Mouse (Mus musculus) lung, postnatal 14 days (tissue): ENCODE measurements around the gene Rgma.

Experiments
- DNase-seq: peaks from one replicate; pipeline ENCODE4 v3.0.0; 2021

The Rgma gene

GRCm38 (mm10) chr7:73402671-73403070 is 27.4 kb downstream of the Rgma start:
- no peak for DNase-seq

GRCm38 (mm10) chr7:73403538-73403937 is 28.2 kb downstream of the Rgma start:
- DNase-seq: no peak

GRCm38 (mm10) chr7:73405550-73405949 is 30.2 kb downstream of the Rgma start:
- DNase-seq: no peak

- DNase-seq: no peak
These were observed 36.2 kb downstream of the Rgma start for GRCm38 (mm10) chr7:73411523-73411922.

- DNase-seq: no peak
These were observed 36.7 kb downstream of the Rgma start for GRCm38 (mm10) chr7:73411986-73412385.

- DNase-seq: no peak
These were observed 37.1 kb downstream of the Rgma start for GRCm38 (mm10) chr7:73412419-73412818.

GRCm38 (mm10) chr7:73414192-73414591 is 38.9 kb downstream of the Rgma start:
- no peak for DNase-seq

GRCm38 (mm10) chr7:73419375-73419774 is 44.1 kb downstream of the Rgma start:
- no peak for DNase-seq

GRCm38 (mm10) chr7:73420827-73421226 is 45.5 kb downstream of the Rgma start:
- DNase-seq: no peak

- DNase-seq: no peak
These were observed 46.1 kb downstream of the Rgma start for GRCm38 (mm10) chr7:73421278-73422015.

- peak; percentile 78 for DNase-seq
These were observed 47.2 kb downstream of the Rgma start for GRCm38 (mm10) chr7:73422223-73423113.

- no peak for DNase-seq
These were observed 47.9 kb downstream of the Rgma start for GRCm38 (mm10) chr7:73423236-73423635.

GRCm38 (mm10) chr7:73424243-73424642 is 48.9 kb downstream of the Rgma start:
- DNase-seq: no peak

- no peak for DNase-seq
These were observed 49.4 kb downstream of the Rgma start for GRCm38 (mm10) chr7:73424705-73425104.

GRCm38 (mm10) chr7:73425451-73425850 is 50.1 kb downstream of the Rgma start:
- no peak for DNase-seq

GRCm38 (mm10) chr7:73426235-73426634 is 50.9 kb downstream of the Rgma start:
- peak; percentile 30 for DNase-seq

GRCm38 (mm10) chr7:73426752-73427386 is 51.6 kb downstream of the Rgma start:
- DNase-seq: no peak

GRCm38 (mm10) chr7:73427794-73428193 is 52.5 kb downstream of the Rgma start:
- DNase-seq: no peak

- DNase-seq: no peak
These were observed 53.2 kb downstream of the Rgma start for GRCm38 (mm10) chr7:73428525-73428924.

GRCm38 (mm10) chr7:73433637-73434335 is 58.5 kb downstream of the Rgma start:
- no peak for DNase-seq

GRCm38 (mm10) chr7:73434336-73434677 is 59.0 kb downstream of the Rgma start:
- no peak for DNase-seq

GRCm38 (mm10) chr7:73435685-73436084 is 60.4 kb downstream of the Rgma start:
- no peak for DNase-seq

- no peak for DNase-seq
These were observed 66.5 kb downstream of the Rgma start for GRCm38 (mm10) chr7:73441802-73442201.
